Mouse (Mus musculus): ENCODE measurements around the gene Myadml2.

The Myadml2 gene

GRCm38 (mm10) chr11:120630401-120630871 lies 17.5 kb downstream of the Myadml2 start:
- DNase-seq (ENCODE audit: low read depth in 1 of 2, low spot score in 2 of 2): peak; percentile 78 to 82

GRCm38 (mm10) chr11:120629911-120630310 lies 18.0 kb downstream of the Myadml2 start:
- peak in 1 of 2 experiments; percentile 48 for DNase-seq (ENCODE audit: low read depth in 1 of 2, low spot score in 2 of 2)

- peak in 1 of 2 experiments; percentile 56 for DNase-seq (ENCODE audit: low read depth in 1 of 2, low spot score in 2 of 2)
Measured at GRCm38 (mm10) chr11:120629341-120629730, 18.6 kb downstream of the Myadml2 start.

- DNase-seq (ENCODE audit: low read depth in 1 of 2, low spot score in 2 of 2): no peak
Measured at GRCm38 (mm10) chr11:120628601-120629340, 19.2 kb downstream of the Myadml2 start.

GRCm38 (mm10) chr11:120627468-120628300 lies 20.3 kb downstream of the Myadml2 start:
- DNase-seq (ENCODE audit: low read depth in 1 of 2, low spot score in 2 of 2): peak in 1 of 2 experiments; percentile 49

- no peak for DNase-seq (ENCODE audit: low read depth in 1 of 2, low spot score in 2 of 2)
Measured at GRCm38 (mm10) chr11:120626785-120627467, 21.0 kb downstream of the Myadml2 start.

- DNase-seq (ENCODE audit: low read depth in 1 of 2, low spot score in 2 of 2): no peak
Measured at GRCm38 (mm10) chr11:120625152-120625775, 22.7 kb downstream of the Myadml2 start, which contains the start of gene Sirt7. Gene Sirt7 (minus strand): TSS chr11:120625240.

- peak; percentile 58 to 60 for DNase-seq (ENCODE audit: low read depth in 1 of 2, low spot score in 2 of 2)
Measured at GRCm38 (mm10) chr11:120624680-120625111, 23.3 kb downstream of the Myadml2 start.

GRCm38 (mm10) chr11:120623961-120624679 lies 23.8 kb downstream of the Myadml2 start:
- DNase-seq (ENCODE audit: low read depth in 1 of 2, low spot score in 2 of 2): peak in 1 of 2 experiments; percentile 54

- no peak for DNase-seq (ENCODE audit: low read depth in 1 of 2, low spot score in 2 of 2)
Measured at GRCm38 (mm10) chr11:120622805-120623204, 25.2 kb downstream of the Myadml2 start.

- DNase-seq (ENCODE audit: low read depth in 1 of 2, low spot score in 2 of 2): no peak
Measured at GRCm38 (mm10) chr11:120620195-120620594, 27.8 kb downstream of the Myadml2 start.

- DNase-seq (ENCODE audit: low read depth in 1 of 2, low spot score in 2 of 2): no peak
Measured at GRCm38 (mm10) chr11:120618619-120619535, 29.1 kb downstream of the Myadml2 start.

GRCm38 (mm10) chr11:120617519-120618112 lies 30.3 kb downstream of the Myadml2 start, which contains the start of gene Pcyt2:
Gene Pcyt2 (minus strand): TSS chr11:120617936.
- peak; percentile 60 to 84 for DNase-seq (ENCODE audit: low read depth in 1 of 2, low spot score in 2 of 2)

- no peak for DNase-seq (ENCODE audit: low read depth in 1 of 2, low spot score in 2 of 2)
Measured at GRCm38 (mm10) chr11:120616617-120617294, 31.2 kb downstream of the Myadml2 start.

GRCm38 (mm10) chr11:120615606-120616203 lies 32.3 kb downstream of the Myadml2 start:
- no peak for DNase-seq (ENCODE audit: low read depth in 1 of 2, low spot score in 2 of 2)

GRCm38 (mm10) chr11:120615167-120615566 lies 32.8 kb downstream of the Myadml2 start:
- DNase-seq (ENCODE audit: low read depth in 1 of 2, low spot score in 2 of 2): no peak

- DNase-seq (ENCODE audit: low read depth in 1 of 2, low spot score in 2 of 2): no peak
Measured at GRCm38 (mm10) chr11:120613976-120614375, 34.0 kb downstream of the Myadml2 start.
